Mouse (Mus musculus): ENCODE data around the gene Zglp1. TPM values are rescaled to one million over a fixed set of nuclear protein-coding genes. Genes with fewer than 3 reads are reported as not detected.

Zglp1 gene
- polyA plus RNA-seq, 1 experiment from 2014 or later, result 1.2 TPM

DNA sequence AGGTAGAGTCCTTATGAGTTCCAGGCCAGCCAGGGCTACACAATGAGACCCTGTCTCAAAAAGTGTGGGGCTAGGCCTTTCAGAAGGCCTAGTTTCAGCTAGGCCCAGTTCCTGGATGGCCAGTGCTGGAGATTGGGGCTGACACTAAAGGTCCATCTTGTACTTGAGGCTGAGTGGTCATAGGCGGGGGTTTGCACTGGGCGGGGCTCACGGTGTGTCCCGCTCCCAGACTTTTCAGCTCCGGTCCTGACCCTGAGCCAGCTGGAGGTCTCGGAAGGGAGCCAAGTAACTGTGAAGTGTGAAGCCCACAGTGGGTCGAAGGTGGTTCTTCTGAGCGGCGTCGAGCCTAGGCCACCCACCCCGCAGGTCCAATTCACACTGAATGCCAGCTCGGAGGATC lies 40.0 kb downstream of the Zglp1 start:
- 82% methylated on average over 12 of the region's 12 CpGs for WGBS
- Histone ChIP-seq H3K27ac (replicated peaks; ENCODE audit: low read depth, low read length) (no peak overlapping the region), H3K36me3 (ENCODE audit: control insufficient read depth, insufficient read depth, low read length) (no peaks in the 10 kb centered on the region), H3K4me3 (ENCODE audit: low read depth, low read length) (no peak overlapping the region), H3K27me3 (replicated peaks; ENCODE audit: control insufficient read depth, insufficient read depth, low read length) (peaks cover 29% of the 10 kb centered on the region), H3K9me3 (ENCODE audit: control insufficient read depth, low read length) (no peaks in the 10 kb centered on the region), H3K9ac (ENCODE audit: low read depth, low read length) (no peak overlapping the region), H3K4me1 (ENCODE audit: control insufficient read depth, insufficient read depth, low read length) (peaks cover 18% of the 10 kb centered on the region), H3K4me2 (ENCODE audit: low read depth, low read length) (no peak overlapping the region)
- DNase-seq (ENCODE audit: low spot score), result no peak
- ATAC-seq (ENCODE audit: low read depth), result no peak

- Histone ChIP-seq H3K36me3 (ENCODE audit: control insufficient read depth, insufficient read depth, low read length) (no peaks in the 10 kb centered on the region), H3K27me3 (replicated peaks; ENCODE audit: control insufficient read depth, insufficient read depth, low read length) (peaks cover 25% of the 10 kb centered on the region), H3K4me2 (ENCODE audit: low read depth, low read length) (no peak overlapping the region), H3K9me3 (ENCODE audit: control insufficient read depth, low read length) (no peaks in the 10 kb centered on the region), H3K4me3 (ENCODE audit: low read depth, low read length) (no peak overlapping the region), H3K27ac (replicated peaks; ENCODE audit: low read depth, low read length) (no peak overlapping the region), H3K9ac (ENCODE audit: low read depth, low read length) (0 out of 2 replicates have a peak overlapping the region, but pooled peaks have one; percentile 40), H3K4me1 (ENCODE audit: control insufficient read depth, insufficient read depth, low read length) (peaks cover 12% of the 10 kb centered on the region; the same call in 1 of the 2 replicates)
- 65% methylated on average over 19 of the region's 19 CpGs for WGBS
- DNase-seq (ENCODE audit: low spot score) (no peak), ATAC-seq (ENCODE audit: low read depth) (no peak)
Measured at GRCm38 (mm10) chr9:21025258-21025810, 41.6 kb downstream of the Zglp1 start.

GRCm38 (mm10) chr9:21022726-21023125 lies 44.2 kb downstream of the Zglp1 start:
- WGBS, result 77% methylated on average over 1 of the region's 1 CpGs
- H3K4me1 ChIP-seq (ENCODE audit: control insufficient read depth, insufficient read depth, low read length), result no peaks in the 10 kb centered on the region
- ATAC-seq (ENCODE audit: low read depth) (no peak), DNase-seq (ENCODE audit: low spot score) (no peak)
- H3K36me3 ChIP-seq (ENCODE audit: control insufficient read depth, insufficient read depth, low read length), result no peaks in the 10 kb centered on the region
- no peak overlapping the region for H3K9ac ChIP-seq (ENCODE audit: low read depth, low read length)
- H3K4me2 ChIP-seq (ENCODE audit: low read depth, low read length), result no peak overlapping the region
- H3K27ac ChIP-seq (replicated peaks; ENCODE audit: low read depth, low read length), result no peak overlapping the region
- H3K27me3 ChIP-seq (replicated peaks; ENCODE audit: control insufficient read depth, insufficient read depth, low read length), result peaks cover 2% of the 10 kb centered on the region; the same call in 1 of the 2 replicates
- H3K9me3 ChIP-seq (ENCODE audit: control insufficient read depth, low read length), result no peaks in the 10 kb centered on the region
- H3K4me3 ChIP-seq (ENCODE audit: low read depth, low read length), result no peak overlapping the region

- 48% methylated on average over 6 of the region's 6 CpGs for WGBS
- ATAC-seq (ENCODE audit: low read depth) (peak; percentile 60; the same call in 1 of the 2 replicates), DNase-seq (ENCODE audit: low spot score) (peak; percentile 55)
- Histone ChIP-seq H3K9ac (ENCODE audit: low read depth, low read length) (no peak overlapping the region), H3K4me2 (ENCODE audit: low read depth, low read length) (no peak overlapping the region), H3K27me3 (replicated peaks; ENCODE audit: control insufficient read depth, insufficient read depth, low read length) (peaks cover 4% of the 10 kb centered on the region), H3K9me3 (ENCODE audit: control insufficient read depth, low read length) (no peaks in the 10 kb centered on the region), H3K4me1 (ENCODE audit: control insufficient read depth, insufficient read depth, low read length) (no peaks in the 10 kb centered on the region), H3K36me3 (ENCODE audit: control insufficient read depth, insufficient read depth, low read length) (no peaks in the 10 kb centered on the region), H3K4me3 (ENCODE audit: low read depth, low read length) (no peak overlapping the region), H3K27ac (replicated peaks; ENCODE audit: low read depth, low read length) (no peak overlapping the region)
Measured at GRCm38 (mm10) chr9:21022288-21022687, 44.6 kb downstream of the Zglp1 start.

GRCm38 (mm10) chr9:21021363-21021762 lies 45.5 kb downstream of the Zglp1 start:
- H3K4me2 ChIP-seq (ENCODE audit: low read depth, low read length), result no peak overlapping the region
- no peak overlapping the region for H3K27ac ChIP-seq (replicated peaks; ENCODE audit: low read depth, low read length)
- ATAC-seq (ENCODE audit: low read depth), result no peak
- no peak overlapping the region for H3K9ac ChIP-seq (ENCODE audit: low read depth, low read length)
- DNase-seq (ENCODE audit: low spot score), result no peak
- no peaks in the 10 kb centered on the region for H3K36me3 ChIP-seq (ENCODE audit: control insufficient read depth, insufficient read depth, low read length)
- WGBS, result 82% methylated on average over 3 of the region's 3 CpGs
- H3K9me3 ChIP-seq (ENCODE audit: control insufficient read depth, low read length), result no peaks in the 10 kb centered on the region
- no peak overlapping the region for H3K4me3 ChIP-seq (ENCODE audit: low read depth, low read length)
- H3K4me1 ChIP-seq (ENCODE audit: control insufficient read depth, insufficient read depth, low read length), result no peaks in the 10 kb centered on the region
- H3K27me3 ChIP-seq (replicated peaks; ENCODE audit: control insufficient read depth, insufficient read depth, low read length), result peaks cover 13% of the 10 kb centered on the region

DNA sequence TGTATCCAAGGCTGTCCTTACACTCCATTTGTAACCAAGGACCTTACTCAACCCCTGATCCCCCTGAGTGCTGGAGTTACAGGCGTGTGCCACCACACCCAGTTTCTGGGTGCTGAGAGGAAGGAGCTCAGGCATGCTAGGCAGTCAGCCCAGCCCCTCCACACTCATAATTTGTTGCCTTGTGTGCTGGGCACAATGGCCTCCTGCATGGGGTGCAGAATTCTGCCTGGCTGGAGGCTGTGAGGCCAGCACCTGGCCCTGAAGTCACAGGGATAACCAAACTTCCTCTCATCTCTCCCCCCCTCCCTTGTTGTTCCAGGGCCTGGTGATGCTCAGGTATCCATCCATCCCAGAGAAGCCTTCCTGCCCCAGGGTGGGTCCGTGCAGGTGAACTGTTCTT lies 48.3 kb downstream of the Zglp1 start:
- WGBS, result 68% methylated on average over 2 of the region's 2 CpGs
- Histone ChIP-seq H3K36me3 (ENCODE audit: control insufficient read depth, insufficient read depth, low read length) (no peaks in the 10 kb centered on the region), H3K4me1 (ENCODE audit: control insufficient read depth, insufficient read depth, low read length) (no peaks in the 10 kb centered on the region), H3K27me3 (replicated peaks; ENCODE audit: control insufficient read depth, insufficient read depth, low read length) (peaks cover 33% of the 10 kb centered on the region), H3K9me3 (ENCODE audit: control insufficient read depth, low read length) (no peaks in the 10 kb centered on the region), H3K9ac (ENCODE audit: low read depth, low read length) (no peak overlapping the region), H3K27ac (replicated peaks; ENCODE audit: low read depth, low read length) (no peak overlapping the region), H3K4me3 (ENCODE audit: low read depth, low read length) (no peak overlapping the region), H3K4me2 (ENCODE audit: low read depth, low read length) (no peak overlapping the region)
- DNase-seq (ENCODE audit: low spot score) (no peak), ATAC-seq (ENCODE audit: low read depth) (no peak)

- peak overlapping the region; percentile 68 for H3K4me2 ChIP-seq (ENCODE audit: low read depth, low read length)
- H3K9me3 ChIP-seq (ENCODE audit: control insufficient read depth, low read length), result no peaks in the 10 kb centered on the region
- no peaks in the 10 kb centered on the region for H3K4me1 ChIP-seq (ENCODE audit: control insufficient read depth, insufficient read depth, low read length)
- no peak for DNase-seq (ENCODE audit: low spot score)
- ATAC-seq (ENCODE audit: low read depth), result no peak
- no peaks in the 10 kb centered on the region for H3K36me3 ChIP-seq (ENCODE audit: control insufficient read depth, insufficient read depth, low read length)
- peak overlapping the region; percentile 43; the same call in 1 of the 2 replicates for H3K4me3 ChIP-seq (ENCODE audit: low read depth, low read length)
- no peak overlapping the region for H3K27ac ChIP-seq (replicated peaks; ENCODE audit: low read depth, low read length)
- 29% methylated on average over 4 of the region's 4 CpGs for WGBS
- H3K27me3 ChIP-seq (replicated peaks; ENCODE audit: control insufficient read depth, insufficient read depth, low read length), result peaks cover 33% of the 10 kb centered on the region
- H3K9ac ChIP-seq (ENCODE audit: low read depth, low read length), result no peak overlapping the region
Measured at GRCm38 (mm10) chr9:21017177-21017575, 49.7 kb downstream of the Zglp1 start.

- peak overlapping the region; percentile 43 for H3K4me3 ChIP-seq (ENCODE audit: low read depth, low read length)
- no peaks in the 10 kb centered on the region for H3K9me3 ChIP-seq (ENCODE audit: control insufficient read depth, low read length)
- 4% methylated on average over 17 of the region's 17 CpGs for WGBS
- no peaks in the 10 kb centered on the region for H3K36me3 ChIP-seq (ENCODE audit: control insufficient read depth, insufficient read depth, low read length)
- no peaks in the 10 kb centered on the region for H3K4me1 ChIP-seq (ENCODE audit: control insufficient read depth, insufficient read depth, low read length)
- H3K9ac ChIP-seq (ENCODE audit: low read depth, low read length), result peak overlapping the region; percentile 54
- H3K4me2 ChIP-seq (ENCODE audit: low read depth, low read length), result peak overlapping the region; percentile 68
- ATAC-seq (ENCODE audit: low read depth) (0 out of 2 replicates have a peak, but pooled peaks have one; percentile 21), DNase-seq (ENCODE audit: low spot score) (peak; percentile 39)
- peaks cover 33% of the 10 kb centered on the region for H3K27me3 ChIP-seq (replicated peaks; ENCODE audit: control insufficient read depth, insufficient read depth, low read length)
- no peak overlapping the region for H3K27ac ChIP-seq (replicated peaks; ENCODE audit: low read depth, low read length)
Measured at GRCm38 (mm10) chr9:21016331-21017176, 50.3 kb downstream of the Zglp1 start.

Data from embryonic facial prominence, embryonic 14.5 days (tissue).